Mouse (Mus musculus) ES-Bruce4 (cell line): Measurements from ENCODE around the gene Rbp3.
A peak's percentile ranks its signal among the peaks of the same experiment; 100 is the strongest.

Experiments used
- CTCF ChIP-seq: IDR thresholded peaks from one replicate; pipeline ENCODE4 v1.8.1; 2011; ENCODE audit warnings: low read depth, low read length
- EP300 ChIP-seq: IDR thresholded peaks from 2 replicates; pipeline ENCODE4 v1.6.1; 2011; ENCODE audit warnings: low read depth, low read length; ENCODE audit not compliant: insufficient read depth
- POLR2A ChIP-seq: IDR thresholded peaks from one replicate; pipeline ENCODE4 v1.8.1; 2011; ENCODE audit warnings: low read length; ENCODE audit not compliant: insufficient read depth

DNA sequence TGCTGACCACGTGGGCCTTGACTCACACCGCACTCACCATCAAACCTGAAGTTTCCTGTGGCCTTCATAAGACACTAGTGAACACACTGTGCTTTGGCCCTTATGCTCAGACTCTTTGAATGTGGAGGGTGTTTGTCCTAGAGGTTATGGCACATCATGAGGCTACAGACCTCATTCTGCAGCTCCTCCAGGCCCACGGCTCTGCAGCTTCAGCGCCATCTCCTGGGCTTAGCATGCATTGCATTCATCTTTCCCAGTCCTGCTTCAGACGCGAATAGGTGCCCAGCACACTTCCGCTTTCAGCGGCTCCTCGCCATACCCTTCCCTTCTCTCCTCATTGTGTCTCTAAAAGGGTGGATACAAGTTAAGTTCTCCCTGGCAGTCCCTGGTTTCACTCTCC, 14.7 kb upstream of the Rbp3 start:
- peak; percentile 90 for TF ChIP-seq CTCF
- no peak for TF ChIP-seq EP300
- TF ChIP-seq POLR2A: no peak
